Mouse (Mus musculus): ENCODE data around the gene Brca1.

DNA sequence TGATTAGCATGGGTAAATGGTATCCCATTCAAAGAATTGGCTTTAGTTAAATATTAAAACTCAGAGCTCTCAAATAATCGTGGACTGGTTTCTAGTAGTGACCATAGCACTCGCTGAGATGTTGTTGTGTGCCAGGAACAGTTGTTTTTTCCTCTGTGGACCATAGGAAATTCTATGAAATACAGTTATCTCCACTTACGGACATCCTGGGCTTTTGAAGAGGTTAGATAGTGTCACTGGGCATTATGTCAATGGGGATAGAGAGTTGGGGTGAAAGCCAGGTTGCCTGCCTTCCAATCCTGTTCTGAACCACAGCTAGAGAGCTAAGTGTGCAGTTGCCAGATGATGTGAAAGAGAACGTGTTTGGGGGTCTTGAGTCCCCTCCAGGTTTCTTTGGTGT lies 34.0 kb upstream of the Brca1 start:
- TF ChIP-seq CTCF (IDR thresholded peaks at IDR 0.05) (no peak), EP300 (IDR thresholded peaks at IDR 0.05) (no peak)

Data from lung, postnatal 0 days (tissue).